Mouse (Mus musculus) liver, embryonic 14.5 days (tissue): ENCODE results near the gene Hid1.

ENCODE experiments used
- CTCF ChIP-seq: IDR thresholded peaks from 2 replicates; pipeline ENCODE4 v1.5.1; 2016; ENCODE audit warnings: antibody characterized with exemption, low read depth, control low read depth
- EP300 ChIP-seq: IDR thresholded peaks from 2 replicates; pipeline ENCODE4 v1.6.1; 2016; ENCODE audit warnings: antibody characterized with exemption, low read depth

- TF ChIP-seq EP300 (no peak), CTCF (no peak)
These were observed 8.3 kb downstream of the Hid1 start for GRCm38 (mm10) chr11:115359293-115359692.
